Mouse (Mus musculus) heart, embryonic 16.5 days (tissue): ENCODE results near the gene Neurod2. TPM values are rescaled to one million over a fixed set of nuclear protein-coding genes. Genes with fewer than 3 reads are reported as not detected.

ENCODE experiments used
- ATAC-seq: fragments of 200-750 bp; cut with Nextera tagmentation; replicated peaks from 2 replicates; pipeline ENCODE4 v1.8.0; 2017; ENCODE audit warnings: moderate number of reproducible peaks; ENCODE audit not compliant: insufficient read depth, low FRiP score; ENCODE audit errors: extremely low read depth
- H3K27ac ChIP-seq: fragments of 300-500 bp; sonication (generic); 2 replicates; pipeline ENCODE4 v1.5.1; 2014; ENCODE audit warnings: mild to moderate bottlenecking, low read length, control low read depth, moderate library complexity
- H3K27me3 ChIP-seq: fragments of 300-500 bp; sonication (generic); 2 replicates; pipeline ENCODE4 v1.6.1; 2014; ENCODE audit warnings: low read length, mixed read lengths; ENCODE audit not compliant: control insufficient read depth, insufficient read depth
- H3K36me3 ChIP-seq: fragments of 300-500 bp; sonication (generic); 2 replicates; pipeline ENCODE4 v1.6.1; 2014; ENCODE audit not compliant: control insufficient read depth, insufficient read depth
- H3K4me1 ChIP-seq: fragments of 300-500 bp; sonication (generic); 2 replicates; pipeline ENCODE4 v1.6.1; 2014; ENCODE audit warnings: low read length, mixed read lengths; ENCODE audit not compliant: control insufficient read depth, insufficient read depth
- H3K4me2 ChIP-seq: fragments of 300-500 bp; sonication (generic); 2 replicates; pipeline ENCODE4 v1.6.1; 2014; ENCODE audit warnings: low read depth, mild to moderate bottlenecking, control low read depth, low read length
- H3K4me3 ChIP-seq: fragments of 300-500 bp; sonication (generic); 2 replicates; pipeline ENCODE4 v1.5.1; 2014; ENCODE audit warnings: mild to moderate bottlenecking, control low read depth, low read length
- H3K9ac ChIP-seq: fragments of 300-500 bp; sonication (generic); 2 replicates; pipeline ENCODE4 v1.6.1; 2014; ENCODE audit warnings: low read length, control low read depth
- H3K9me3 ChIP-seq: fragments of 300-500 bp; sonication (generic); replicated peaks from 2 replicates; pipeline ENCODE4 v1.6.1; 2016; ENCODE audit warnings: low read length; ENCODE audit not compliant: control insufficient read depth
- WGBS: fragments of 180-500 bp; shearing (Covaris S2); extraction: QIAGEN DNeasy Blood & Tissue Kit; methylation state at CpG from one replicate; pipeline ENCODE4 v1.1.7; 2014; 5-methylcytosine and 5-hydroxymethylcytosine counted together
- polyA plus RNA-seq: library from polyadenylated mRNA; unstranded; fragments of >200 nt; fragmentation: Nextera tagmentation; extraction: Ambion mirVana; gene quantifications from 2 replicates; pipeline ENCODE4 v1.2.1, GENCODE M21; 2015

Neurod2 gene
- polyA plus RNA-seq, 1 experiment from 2014 or later, result not detected

- 68% methylated on average over 6 of the region's 6 CpGs for WGBS
- Histone ChIP-seq H3K9me3 (no peaks in the 10 kb centered on the region), H3K9ac (no peak overlapping the region), H3K27me3 (no peaks in the 10 kb centered on the region), H3K27ac (no peak overlapping the region), H3K4me3 (no peak overlapping the region), H3K4me1 (peaks cover 55% of the 10 kb centered on the region), H3K36me3 (no peaks in the 10 kb centered on the region), H3K4me2 (no peak overlapping the region)
- ATAC-seq, result no peak
Observed at GRCm38 (mm10) chr11:98369337-98369736, 39.9 kb upstream of the Neurod2 start.

GRCm38 (mm10) chr11:98367863-98368186 lies 38.4 kb upstream of the Neurod2 start:
- Histone ChIP-seq H3K27me3 (no peaks in the 10 kb centered on the region), H3K36me3 (no peaks in the 10 kb centered on the region), H3K4me1 (peaks cover 44% of the 10 kb centered on the region), H3K4me3 (no peak overlapping the region), H3K9me3 (no peaks in the 10 kb centered on the region), H3K27ac (peak overlapping the region; percentile 82), H3K9ac (peak overlapping the region; percentile 42; the same call in 1 of the 2 replicates), H3K4me2 (peak overlapping the region; percentile 34; the same call in 1 of the 2 replicates)
- 40% methylated on average over 7 of the region's 7 CpGs for WGBS
- ATAC-seq, result peak; percentile 68; the same call in 1 of the 2 replicates

- peaks cover 42% of the 10 kb centered on the region for H3K4me1 ChIP-seq
- H3K4me2 ChIP-seq, result peak overlapping the region; percentile 34
- H3K4me3 ChIP-seq, result no peak overlapping the region
- peak overlapping the region; percentile 82 for H3K27ac ChIP-seq
- H3K36me3 ChIP-seq, result no peaks in the 10 kb centered on the region
- H3K9me3 ChIP-seq, result no peaks in the 10 kb centered on the region
- no peaks in the 10 kb centered on the region for H3K27me3 ChIP-seq
- WGBS, result 46% methylated on average over 10 of the region's 10 CpGs
- peak overlapping the region; percentile 42; the same call in 1 of the 2 replicates for H3K9ac ChIP-seq
- peak; percentile 18; the same call in 1 of the 2 replicates for ATAC-seq
Observed at GRCm38 (mm10) chr11:98367171-98367862, 37.9 kb upstream of the Neurod2 start.

- Histone ChIP-seq H3K9ac (no peak overlapping the region; the same call in 1 of the 2 replicates), H3K36me3 (no peaks in the 10 kb centered on the region), H3K9me3 (no peaks in the 10 kb centered on the region), H3K27ac (peak overlapping the region; percentile 82), H3K4me1 (peaks cover 32% of the 10 kb centered on the region), H3K4me3 (no peak overlapping the region), H3K27me3 (no peaks in the 10 kb centered on the region), H3K4me2 (no peak overlapping the region)
- WGBS, result 62% methylated on average over 10 of the region's 10 CpGs
- ATAC-seq, result no peak
Observed at GRCm38 (mm10) chr11:98366290-98366689, 36.8 kb upstream of the Neurod2 start.

- H3K4me3 ChIP-seq, result no peak overlapping the region
- H3K4me1 ChIP-seq, result peaks cover 32% of the 10 kb centered on the region
- WGBS, result 86% methylated on average over 5 of the region's 5 CpGs
- H3K27ac ChIP-seq, result no peak overlapping the region
- ATAC-seq, result no peak
- H3K9me3 ChIP-seq, result no peaks in the 10 kb centered on the region
- H3K4me2 ChIP-seq, result no peak overlapping the region
- no peaks in the 10 kb centered on the region for H3K36me3 ChIP-seq
- H3K27me3 ChIP-seq, result no peaks in the 10 kb centered on the region
- H3K9ac ChIP-seq, result no peak overlapping the region
Observed at GRCm38 (mm10) chr11:98364410-98364809, 35.0 kb upstream of the Neurod2 start.

- Histone ChIP-seq H3K4me2 (no peak overlapping the region), H3K9me3 (no peaks in the 10 kb centered on the region), H3K9ac (no peak overlapping the region), H3K27ac (no peak overlapping the region), H3K4me1 (peaks cover 36% of the 10 kb centered on the region), H3K27me3 (no peaks in the 10 kb centered on the region), H3K4me3 (no peak overlapping the region), H3K36me3 (no peaks in the 10 kb centered on the region)
- WGBS, result 77% methylated on average over 5 of the region's 5 CpGs
- no peak for ATAC-seq
Observed at GRCm38 (mm10) chr11:98363817-98364216, 34.4 kb upstream of the Neurod2 start.

GRCm38 (mm10) chr11:98360866-98361521 lies 31.5 kb upstream of the Neurod2 start:
- no peak for ATAC-seq
- 71% methylated on average over 9 of the region's 9 CpGs for WGBS
- Histone ChIP-seq H3K36me3 (no peaks in the 10 kb centered on the region), H3K9ac (peak overlapping the region; percentile 6; the same call in 1 of the 2 replicates), H3K9me3 (no peaks in the 10 kb centered on the region), H3K4me2 (no peak overlapping the region), H3K4me1 (peaks cover 25% of the 10 kb centered on the region), H3K27me3 (no peaks in the 10 kb centered on the region), H3K4me3 (no peak overlapping the region), H3K27ac (peak overlapping the region; percentile 8; the same call in 1 of the 2 replicates)

GRCm38 (mm10) chr11:98358161-98359083 lies 29.0 kb upstream of the Neurod2 start, which contains the start of gene Stard3:
Stard3 (plus strand) TSS chr11:98358368.
- under 1% methylated on average over 60 of the region's 60 CpGs for WGBS
- peak within 1 kb of the TSS; percentile 94 for H3K27ac ChIP-seq
- peak within 1 kb of the TSS; percentile 77 for H3K4me3 ChIP-seq
- H3K36me3 ChIP-seq, result no peaks in the 10 kb centered on the region
- H3K4me1 ChIP-seq, result peaks cover 26% of the 10 kb centered on the region
- H3K9ac ChIP-seq, result peak within 1 kb of the TSS; percentile 77
- H3K27me3 ChIP-seq, result peaks cover 8% of the 10 kb centered on the region
- peak; percentile 89 for ATAC-seq
- H3K4me2 ChIP-seq, result peak within 1 kb of the TSS; percentile 88
- H3K9me3 ChIP-seq, result no peaks in the 10 kb centered on the region
